Mouse (Mus musculus) adrenal gland, postnatal 14 days (tissue): ENCODE data around the gene Tubg2. TPM values are rescaled to one million over a fixed set of nuclear protein-coding genes. Genes with fewer than 3 reads are reported as not detected.
A peak's percentile ranks its signal among the peaks of the same experiment; 100 is the strongest.

Experiments used
- DNase-seq: peaks from one replicate; pipeline ENCODE4 v3.0.0; 2021; ENCODE audit warnings: mixed read lengths
- microRNA-seq, 2 experiments: library from miRNA; unstranded; fragments of <30 nt; microRNA quantifications; one replicate each; pipeline ENCODE4 v1.2.0; 2021
- total RNA-seq: library from RNA; stranded (reverse); gene quantifications from 2 replicates; pipeline ENCODE4 v1.2.3, GENCODE M21; 2021

Tubg2 gene
- total RNA-seq, 1 experiment from 2014 or later = 7.9 TPM

- no peak for DNase-seq
These were observed 38.9 kb downstream of the Tubg2 start for GRCm38 (mm10) chr11:101194643-101195042.

DNA sequence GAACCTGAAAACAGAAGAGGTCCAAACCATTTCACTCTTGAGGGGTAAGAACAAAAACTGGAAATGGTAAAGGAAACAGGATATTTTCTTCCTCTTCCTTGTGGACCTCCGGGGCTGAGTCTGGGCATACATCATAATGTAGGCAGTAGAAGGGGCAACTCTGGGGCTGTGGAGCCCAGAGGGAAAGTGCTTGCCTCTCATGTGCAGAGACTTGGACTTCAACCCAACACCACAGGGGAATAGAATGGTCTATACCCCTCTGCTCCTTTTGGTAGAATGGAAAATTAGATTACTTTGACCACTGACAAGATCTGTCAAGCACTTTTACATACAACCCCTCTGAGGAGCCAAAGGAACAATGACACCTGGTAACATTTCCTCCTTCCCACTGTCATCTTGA is 39.4 kb downstream of the Tubg2 start:
- DNase-seq = no peak

GRCm38 (mm10) chr11:101195571-101195970 is 39.9 kb downstream of the Tubg2 start:
- no peak for DNase-seq

DNA sequence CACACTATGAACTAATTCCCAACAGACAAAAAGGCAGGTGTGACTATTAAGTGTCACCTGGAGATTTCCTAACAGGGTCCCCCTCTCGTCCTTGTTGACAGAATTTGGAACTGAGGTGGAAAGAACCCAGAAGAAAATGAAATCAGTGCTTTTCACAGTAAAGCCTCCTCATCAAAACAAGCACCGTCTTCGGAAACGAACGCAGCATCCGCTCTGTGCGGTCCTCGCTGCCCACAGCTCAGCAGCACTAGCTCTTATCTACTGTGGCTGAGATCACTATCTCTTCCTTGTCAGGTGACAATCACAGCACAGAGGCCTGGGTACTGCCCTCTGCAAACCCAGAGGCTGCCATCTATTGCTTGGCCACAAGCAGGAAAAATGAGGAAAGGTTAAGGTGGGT is 40.5 kb downstream of the Tubg2 start:
- DNase-seq = no peak

DNA sequence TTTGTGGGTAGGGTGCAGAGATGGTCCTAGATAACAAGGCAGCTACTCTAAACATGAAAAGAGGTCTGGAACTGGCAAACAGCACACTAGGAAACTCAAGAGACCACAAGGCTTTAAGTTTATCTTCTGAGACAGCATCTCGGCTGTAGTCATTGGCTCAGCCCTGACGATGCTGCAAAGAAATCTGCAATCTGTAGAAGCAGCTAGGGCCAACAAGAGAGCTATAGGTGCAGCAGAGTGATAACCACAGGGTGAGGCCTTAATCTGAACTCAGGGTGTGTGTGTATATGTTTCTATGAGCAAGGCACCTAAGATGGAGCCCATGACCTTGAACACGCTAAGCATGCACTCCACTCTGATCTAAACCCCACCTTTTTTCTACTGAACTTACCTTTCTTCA is 43.8 kb downstream of the Tubg2 start:
- no peak for DNase-seq

- DNase-seq = peak; percentile 66
These were observed 45.3 kb downstream of the Tubg2 start for GRCm38 (mm10) chr11:101200986-101201385.

Small RNAs within 50 kb of the gene (microRNA-seq; reads per million reads assigned to microRNA genes)
- 0 reads per million in 2 experiments for gene Gm27626

Other genes with a start within 250 kb of the Tubg2 start
- 75.1 and 82.4 TPM in 2 replicates for gene Stat3, start 216.4 kb upstream of the Tubg2 start, total RNA-seq
- 290 and 306 TPM in 2 replicates for gene Cavin1, start 185.0 kb upstream of the Tubg2 start, total RNA-seq
- 91.3 and 111 TPM in 2 replicates for gene Atp6v0a1, start 146.5 kb upstream of the Tubg2 start, total RNA-seq
- 29.6 and 30.8 TPM in 2 replicates for gene Naglu, start 85.9 kb upstream of the Tubg2 start, total RNA-seq
- gene Hsd17b1, start 77.5 kb upstream of the Tubg2 start, total RNA-seq = 0.85 and 1.2 TPM in 2 replicates
- gene Coasy, start 73.3 kb upstream of the Tubg2 start, total RNA-seq = 87.7 and 97.6 TPM in 2 replicates
- gene Mlx, start 68.6 kb upstream of the Tubg2 start, total RNA-seq = 39.8 and 45.9 TPM in 2 replicates
- 6.6 and 8.8 TPM in 2 replicates for gene Psmc3ip, start 60.5 kb upstream of the Tubg2 start, total RNA-seq
- 53.7 and 56.0 TPM in 2 replicates for gene Retreg3, start 36.0 kb upstream of the Tubg2 start, total RNA-seq
- gene Tubg1, start 36.0 kb upstream of the Tubg2 start, total RNA-seq = 45.9 and 48.6 TPM in 2 replicates
- 10.9 and 13.5 TPM in 2 replicates for gene Cntnap1, start 14.6 kb downstream of the Tubg2 start, total RNA-seq
- gene Plekhh3, start 15.4 kb downstream of the Tubg2 start, total RNA-seq = 30.5 and 32.7 TPM in 2 replicates
- gene Ccr10, start 19.5 kb downstream of the Tubg2 start, total RNA-seq = 1.4 and 1.5 TPM in 2 replicates
- 28.8 and 37.7 TPM in 2 replicates for gene Ezh1, start 70.6 kb downstream of the Tubg2 start, total RNA-seq
- 107 and 145 TPM in 2 replicates for gene Ramp2, start 90.1 kb downstream of the Tubg2 start, total RNA-seq
- gene Vps25, start 97.8 kb downstream of the Tubg2 start, total RNA-seq = 116 and 120 TPM in 2 replicates
- gene Wnk4, start 104.7 kb downstream of the Tubg2 start, total RNA-seq = 3.4 and 3.6 TPM in 2 replicates
- 0.44 and 0.86 TPM in 2 replicates for gene Cntd1, start 123.1 kb downstream of the Tubg2 start, total RNA-seq
- gene Coa3, start 123.2 kb downstream of the Tubg2 start, total RNA-seq = 79.4 and 80.1 TPM in 2 replicates
- gene Becn1, start 146.4 kb downstream of the Tubg2 start, total RNA-seq = 135 and 147 TPM in 2 replicates
- 148 and 152 TPM in 2 replicates for gene Psme3, start 160.3 kb downstream of the Tubg2 start, total RNA-seq
- gene Aoc2, start 169.2 kb downstream of the Tubg2 start, total RNA-seq = 7.3 and 10.2 TPM in 2 replicates
- gene Aoc3, start 174.7 kb downstream of the Tubg2 start, total RNA-seq = 125 and 168 TPM in 2 replicates
- 8.4 and 26.4 TPM in 2 replicates for gene G6pc, start 211.7 kb downstream of the Tubg2 start, total RNA-seq